Mouse (Mus musculus): ENCODE data around the gene Ern2. TPM values are rescaled to one million over a fixed set of nuclear protein-coding genes. Genes with fewer than 3 reads are reported as not detected.

The Ern2 gene
- polyA plus RNA-seq, 1 experiment from 2014 or later = 0.33 TPM

- no peak for ATAC-seq
- Histone ChIP-seq H3K27ac (ENCODE audit: low read depth, low read length) (no peak overlapping the region), H3K4me3 (ENCODE audit: low read depth, low read length) (no peak overlapping the region), H3K4me2 (ENCODE audit: low read length) (no peak overlapping the region), H3K9me3 (replicated peaks; ENCODE audit: control insufficient read depth, low read length) (no peaks in the 10 kb centered on the region), H3K36me3 (ENCODE audit: control insufficient read depth, insufficient read depth, low read length) (peaks cover 50% of the 10 kb centered on the region), H3K4me1 (ENCODE audit: control insufficient read depth, insufficient read depth, low read length) (no peaks in the 10 kb centered on the region), H3K27me3 (replicated peaks; ENCODE audit: control insufficient read depth, insufficient read depth, low read length) (no peaks in the 10 kb centered on the region), H3K9ac (ENCODE audit: low read length) (no peak overlapping the region)
- WGBS = 82% methylated on average over 6 of the region's 6 CpGs
- no peak for DNase-seq (ENCODE audit: low spot score)
Measured at GRCm38 (mm10) chr7:122170705-122171104, 15.3 kb downstream of the Ern2 start.

- Histone ChIP-seq H3K4me1 (ENCODE audit: control insufficient read depth, insufficient read depth, low read length) (no peaks in the 10 kb centered on the region), H3K27ac (ENCODE audit: low read depth, low read length) (no peak overlapping the region), H3K27me3 (replicated peaks; ENCODE audit: control insufficient read depth, insufficient read depth, low read length) (no peaks in the 10 kb centered on the region), H3K4me2 (ENCODE audit: low read length) (no peak overlapping the region), H3K36me3 (ENCODE audit: control insufficient read depth, insufficient read depth, low read length) (peaks cover 80% of the 10 kb centered on the region), H3K9ac (ENCODE audit: low read length) (no peak overlapping the region), H3K9me3 (replicated peaks; ENCODE audit: control insufficient read depth, low read length) (no peaks in the 10 kb centered on the region), H3K4me3 (ENCODE audit: low read depth, low read length) (no peak overlapping the region)
- 89% methylated on average over 7 of the region's 7 CpGs for WGBS
- DNase-seq (ENCODE audit: low spot score) (no peak), ATAC-seq (no peak)
Measured at GRCm38 (mm10) chr7:122167203-122167602, 18.8 kb downstream of the Ern2 start.

GRCm38 (mm10) chr7:122163766-122164165 lies 22.2 kb downstream of the Ern2 start:
- no peaks in the 10 kb centered on the region for H3K9me3 ChIP-seq (replicated peaks; ENCODE audit: control insufficient read depth, low read length)
- no peak overlapping the region for H3K4me2 ChIP-seq (ENCODE audit: low read length)
- H3K27ac ChIP-seq (ENCODE audit: low read depth, low read length) = no peak overlapping the region
- no peaks in the 10 kb centered on the region for H3K27me3 ChIP-seq (replicated peaks; ENCODE audit: control insufficient read depth, insufficient read depth, low read length)
- no peak overlapping the region for H3K4me3 ChIP-seq (ENCODE audit: low read depth, low read length)
- H3K4me1 ChIP-seq (ENCODE audit: control insufficient read depth, insufficient read depth, low read length) = peaks cover 11% of the 10 kb centered on the region
- WGBS = 95% methylated on average over 6 of the region's 8 CpGs
- DNase-seq (ENCODE audit: low spot score) = no peak
- ATAC-seq = no peak
- H3K9ac ChIP-seq (ENCODE audit: low read length) = no peak overlapping the region
- H3K36me3 ChIP-seq (ENCODE audit: control insufficient read depth, insufficient read depth, low read length) = peaks cover 74% of the 10 kb centered on the region

- H3K9me3 ChIP-seq (replicated peaks; ENCODE audit: control insufficient read depth, low read length) = no peaks in the 10 kb centered on the region
- WGBS = under 1% methylated on average over 12 of the region's 12 CpGs
- peaks cover 18% of the 10 kb centered on the region for H3K4me1 ChIP-seq (ENCODE audit: control insufficient read depth, insufficient read depth, low read length)
- H3K4me3 ChIP-seq (ENCODE audit: low read depth, low read length) = peak overlapping the region; percentile 58
- peaks cover 37% of the 10 kb centered on the region for H3K36me3 ChIP-seq (ENCODE audit: control insufficient read depth, insufficient read depth, low read length)
- peak overlapping the region; percentile 92 for H3K4me2 ChIP-seq (ENCODE audit: low read length)
- no peak for DNase-seq (ENCODE audit: low spot score)
- ATAC-seq = no peak
- H3K27me3 ChIP-seq (replicated peaks; ENCODE audit: control insufficient read depth, insufficient read depth, low read length) = no peaks in the 10 kb centered on the region
- no peak overlapping the region for H3K27ac ChIP-seq (ENCODE audit: low read depth, low read length)
- H3K9ac ChIP-seq (ENCODE audit: low read length) = peak overlapping the region; percentile 79
Measured at GRCm38 (mm10) chr7:122160037-122160436, 26.0 kb downstream of the Ern2 start.

GRCm38 (mm10) chr7:122158915-122159902 lies 26.8 kb downstream of the Ern2 start, which contains the start of gene Plk1:
Plk1 (plus strand) TSS chr7:122159439.
- WGBS = under 1% methylated on average over 63 of the region's 63 CpGs
- H3K36me3 ChIP-seq (ENCODE audit: control insufficient read depth, insufficient read depth, low read length) = peaks cover 30% of the 10 kb centered on the region
- no peaks in the 10 kb centered on the region for H3K27me3 ChIP-seq (replicated peaks; ENCODE audit: control insufficient read depth, insufficient read depth, low read length)
- H3K9me3 ChIP-seq (replicated peaks; ENCODE audit: control insufficient read depth, low read length) = no peaks in the 10 kb centered on the region
- DNase-seq (ENCODE audit: low spot score) (peak; percentile 94), ATAC-seq (peak; percentile 96)
- H3K4me3 ChIP-seq (ENCODE audit: low read depth, low read length) = peak within 1 kb of the TSS; percentile 58
- H3K4me1 ChIP-seq (ENCODE audit: control insufficient read depth, insufficient read depth, low read length) = peaks cover 18% of the 10 kb centered on the region
- H3K9ac ChIP-seq (ENCODE audit: low read length) = peak within 1 kb of the TSS; percentile 79
- peak within 1 kb of the TSS; percentile 84 for H3K27ac ChIP-seq (ENCODE audit: low read depth, low read length)
- H3K4me2 ChIP-seq (ENCODE audit: low read length) = peak within 1 kb of the TSS; percentile 92

GRCm38 (mm10) chr7:122158488-122158887 lies 27.5 kb downstream of the Ern2 start:
- Histone ChIP-seq H3K4me2 (ENCODE audit: low read length) (peak overlapping the region; percentile 92), H3K4me3 (ENCODE audit: low read depth, low read length) (peak overlapping the region; percentile 58), H3K9me3 (replicated peaks; ENCODE audit: control insufficient read depth, low read length) (no peaks in the 10 kb centered on the region), H3K9ac (ENCODE audit: low read length) (peak overlapping the region; percentile 79), H3K36me3 (ENCODE audit: control insufficient read depth, insufficient read depth, low read length) (peaks cover 26% of the 10 kb centered on the region), H3K27me3 (replicated peaks; ENCODE audit: control insufficient read depth, insufficient read depth, low read length) (no peaks in the 10 kb centered on the region), H3K27ac (ENCODE audit: low read depth, low read length) (peak overlapping the region; percentile 84), H3K4me1 (ENCODE audit: control insufficient read depth, insufficient read depth, low read length) (peaks cover 18% of the 10 kb centered on the region)
- no peak for DNase-seq (ENCODE audit: low spot score)
- no peak for ATAC-seq
- WGBS = 3% methylated on average over 13 of the region's 13 CpGs

- Histone ChIP-seq H3K4me2 (ENCODE audit: low read length) (no peak overlapping the region), H3K27me3 (replicated peaks; ENCODE audit: control insufficient read depth, insufficient read depth, low read length) (no peaks in the 10 kb centered on the region), H3K27ac (ENCODE audit: low read depth, low read length) (no peak overlapping the region), H3K9ac (ENCODE audit: low read length) (no peak overlapping the region), H3K9me3 (replicated peaks; ENCODE audit: control insufficient read depth, low read length) (no peaks in the 10 kb centered on the region), H3K4me3 (ENCODE audit: low read depth, low read length) (no peak overlapping the region), H3K36me3 (ENCODE audit: control insufficient read depth, insufficient read depth, low read length) (peaks cover 33% of the 10 kb centered on the region), H3K4me1 (ENCODE audit: control insufficient read depth, insufficient read depth, low read length) (no peaks in the 10 kb centered on the region)
- no peak for DNase-seq (ENCODE audit: low spot score)
- ATAC-seq = no peak
- 93% methylated on average over 4 of the region's 4 CpGs for WGBS
Measured at GRCm38 (mm10) chr7:122152473-122152872, 33.5 kb downstream of the Ern2 start.

GRCm38 (mm10) chr7:122140991-122141390 lies 45.0 kb downstream of the Ern2 start:
- no peak overlapping the region for H3K27ac ChIP-seq (ENCODE audit: low read depth, low read length)
- no peaks in the 10 kb centered on the region for H3K4me1 ChIP-seq (ENCODE audit: control insufficient read depth, insufficient read depth, low read length)
- H3K9me3 ChIP-seq (replicated peaks; ENCODE audit: control insufficient read depth, low read length) = no peaks in the 10 kb centered on the region
- H3K27me3 ChIP-seq (replicated peaks; ENCODE audit: control insufficient read depth, insufficient read depth, low read length) = no peaks in the 10 kb centered on the region
- no peak for ATAC-seq
- peaks cover 86% of the 10 kb centered on the region for H3K36me3 ChIP-seq (ENCODE audit: control insufficient read depth, insufficient read depth, low read length)
- no peak overlapping the region for H3K4me3 ChIP-seq (ENCODE audit: low read depth, low read length)
- no peak overlapping the region for H3K9ac ChIP-seq (ENCODE audit: low read length)
- H3K4me2 ChIP-seq (ENCODE audit: low read length) = no peak overlapping the region
- DNase-seq (ENCODE audit: low spot score) = no peak

- Histone ChIP-seq H3K9ac (ENCODE audit: low read length) (no peak overlapping the region), H3K4me2 (ENCODE audit: low read length) (no peak overlapping the region), H3K36me3 (ENCODE audit: control insufficient read depth, insufficient read depth, low read length) (peaks cover 75% of the 10 kb centered on the region), H3K9me3 (replicated peaks; ENCODE audit: control insufficient read depth, low read length) (no peaks in the 10 kb centered on the region), H3K4me1 (ENCODE audit: control insufficient read depth, insufficient read depth, low read length) (peaks cover 7% of the 10 kb centered on the region), H3K4me3 (ENCODE audit: low read depth, low read length) (no peak overlapping the region), H3K27ac (ENCODE audit: low read depth, low read length) (no peak overlapping the region), H3K27me3 (replicated peaks; ENCODE audit: control insufficient read depth, insufficient read depth, low read length) (no peaks in the 10 kb centered on the region)
- ATAC-seq = no peak
- no peak for DNase-seq (ENCODE audit: low spot score)
- WGBS = 95% methylated on average over 5 of the region's 5 CpGs
Measured at GRCm38 (mm10) chr7:122138190-122138589, 47.8 kb downstream of the Ern2 start.
